Mouse (Mus musculus) adrenal gland, adult 8-10 months (tissue): ENCODE results near the gene Tgm5. TPM values are rescaled to one million over a fixed set of nuclear protein-coding genes. Genes with fewer than 3 reads are reported as not detected.
"Not testable (repeated sequence)": the region's sequence is repeated elsewhere in the genome, so short reads cannot be mapped to it uniquely, and the experiment has no call there.

Experiments used
- DNase-seq: peaks from one replicate; pipeline ENCODE4 v3.0.0; 2022
- total RNA-seq, 4 experiments: library from RNA; stranded (reverse); gene quantifications; 2 replicates each; pipeline ENCODE4 v1.2.4; 2022

Tgm5 gene
- total RNA-seq, 4 experiments from 2014 or later, result 0.12 TPM; not detected in 2

GRCm38 (mm10) chr2:121039382-121039781, 46.3 kb downstream of the Tgm5 start:
- DNase-seq, result no peak

GRCm38 (mm10) chr2:121038851-121039250, 46.8 kb downstream of the Tgm5 start:
- DNase-seq, result not testable (repeated sequence)

GRCm38 (mm10) chr2:121036733-121037341, 48.8 kb downstream of the Tgm5 start, which contains the start of gene Epb42:
TSS of gene Epb42 (minus strand) at chr2:121037072.
- DNase-seq, result no peak

- peak; percentile 32 for DNase-seq
Observed at GRCm38 (mm10) chr2:121022918-121023317, 62.7 kb downstream of the Tgm5 start.

GRCm38 (mm10) chr2:121017151-121017550, 68.5 kb downstream of the Tgm5 start:
- no peak for DNase-seq

GRCm38 (mm10) chr2:121016226-121016625, 69.4 kb downstream of the Tgm5 start:
- no peak for DNase-seq

GRCm38 (mm10) chr2:121015507-121015906, 70.1 kb downstream of the Tgm5 start:
- no peak for DNase-seq

GRCm38 (mm10) chr2:121012676-121013075, 73.0 kb downstream of the Tgm5 start:
- DNase-seq, result no peak

- no peak for DNase-seq
Observed at GRCm38 (mm10) chr2:121009071-121009677, 76.5 kb downstream of the Tgm5 start.

GRCm38 (mm10) chr2:121008664-121009007, 77.0 kb downstream of the Tgm5 start:
- DNase-seq, result no peak

- peak; percentile 88 for DNase-seq
Observed at GRCm38 (mm10) chr2:121007925-121008663, 77.5 kb downstream of the Tgm5 start, which contains the start of gene Ccndbp1. TSS of gene Ccndbp1 (plus strand) at chr2:121008403.

- DNase-seq, result no peak
Observed at GRCm38 (mm10) chr2:121006986-121007385, 78.7 kb downstream of the Tgm5 start.

GRCm38 (mm10) chr2:121004018-121004811, 81.4 kb downstream of the Tgm5 start:
- no peak for DNase-seq

- DNase-seq, result no peak
Observed at GRCm38 (mm10) chr2:121003586-121003985, 82.1 kb downstream of the Tgm5 start.

GRCm38 (mm10) chr2:120998863-120999262, 86.8 kb downstream of the Tgm5 start:
- DNase-seq, result no peak

- not testable (repeated sequence) for DNase-seq
Observed at GRCm38 (mm10) chr2:120996607-120997006, 89.0 kb downstream of the Tgm5 start.

Other genes starting within 250 kb of the Tgm5 start
- 10 to 100 TPM; 16.9 to 36.8 (median 26.0) TPM for gene Cdan1, start 235.7 kb downstream of the Tgm5 start, total RNA-seq
- 10 to 100 TPM; 12.5 to 21.0 (median 16.8) TPM for gene Ttbk2, start 235.2 kb downstream of the Tgm5 start, total RNA-seq
- 10 to 100 TPM; 32.3 to 48.7 (median 42.6) TPM for gene Ubr1, start 115.1 kb downstream of the Tgm5 start, total RNA-seq
- 10 to 100 TPM in 3 of 4 experiments, 1 to 10 TPM in 1; 9.7 to 25.4 (median 21.2) TPM for gene Tmem62, start 108.8 kb downstream of the Tgm5 start, total RNA-seq
- 10 to 100 TPM; 51.5 to 62.7 (median 55.9) TPM for gene Ccndbp1, start 77.4 kb downstream of the Tgm5 start, total RNA-seq
- under 1 TPM in 1 of 4 experiments, not detected in 3; 0.58 TPM for gene Epb42, start 48.8 kb downstream of the Tgm5 start, total RNA-seq
- under 1 TPM in 1 of 4 experiments, not detected in 3; 0.31 TPM for gene Tgm7, start 24.0 kb upstream of the Tgm5 start, total RNA-seq
- gene Adal, start 54.6 kb upstream of the Tgm5 start, total RNA-seq, result 10 to 100 TPM; 20.0 to 26.3 (median 25.4) TPM
- 10 to 100 TPM in 3 of 4 experiments, 1 to 10 TPM in 1; 9.3 to 11.4 (median 11.2) TPM for gene Lcmt2, start 54.8 kb upstream of the Tgm5 start, total RNA-seq
- gene Tubgcp4, start 84.8 kb upstream of the Tgm5 start, total RNA-seq, result 10 to 100 TPM; 43.8 to 53.2 (median 44.6) TPM
- gene Zscan29, start 85.3 kb upstream of the Tgm5 start, total RNA-seq, result 10 to 100 TPM; 16.8 to 19.6 (median 18.6) TPM
- gene Trp53bp1, start 185.6 kb upstream of the Tgm5 start, total RNA-seq, result 100 to 1,000 TPM in 1 of 4 experiments, 10 to 100 TPM in 3; 81.3 to 124 (median 91.5) TPM
- 10 to 100 TPM; 10.4 to 17.5 (median 12.5) TPM for gene Map1a, start 203.8 kb upstream of the Tgm5 start, total RNA-seq